Mouse (Mus musculus): ENCODE measurements around the gene Tspan18.

The Tspan18 gene

DNA sequence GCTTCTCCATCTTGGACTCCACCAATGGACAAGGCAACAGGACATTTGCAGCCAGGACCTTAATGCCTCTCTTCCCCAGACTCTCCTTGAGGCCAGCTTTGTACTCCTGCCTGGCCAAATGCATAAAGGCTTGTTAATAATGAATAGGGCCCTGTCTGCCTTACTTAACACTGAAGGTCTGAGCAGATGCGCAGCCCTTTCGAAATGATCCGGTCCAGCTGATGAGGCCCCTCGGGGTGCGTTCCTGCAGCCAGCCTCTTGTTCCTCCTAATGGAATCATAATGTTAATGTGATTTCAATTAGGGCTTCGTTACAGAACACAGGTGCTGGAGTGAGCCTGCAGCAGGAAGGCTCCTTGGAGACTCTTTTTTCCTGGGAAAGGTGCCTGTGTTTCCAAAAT lies 33.7 kb upstream of the Tspan18 start:
- TF ChIP-seq CTCF (conservative IDR thresholded peaks at IDR 0.05; ENCODE audit: low read length) (no peak), POU5F1 (IDR thresholded peaks at IDR 0.05; ENCODE audit: borderline replicate concordance, low read length) (no peak), NANOG (IDR thresholded peaks at IDR 0.05; ENCODE audit: borderline replicate concordance, low read length) (no peak)
- 0 out of 2 replicates have a peak, but pooled peaks cover 2% of the 10 kb centered on the region for H3K4me1 ChIP-seq (replicated peaks; ENCODE audit: low read depth, low read length)
- H3K9me3 ChIP-seq (ENCODE audit: low read length): peaks cover 8% of the 10 kb centered on the region
- no peaks in the 10 kb centered on the region for H3K36me3 ChIP-seq (ENCODE audit: insufficient read depth, low read length)
- H3K4me3 ChIP-seq (replicated peaks; ENCODE audit: low read length): no peak overlapping the region
- H3K27me3 ChIP-seq (ENCODE audit: insufficient read depth, low read length): peaks cover 12% of the 10 kb centered on the region; the same call in 1 of the 2 replicates

DNA sequence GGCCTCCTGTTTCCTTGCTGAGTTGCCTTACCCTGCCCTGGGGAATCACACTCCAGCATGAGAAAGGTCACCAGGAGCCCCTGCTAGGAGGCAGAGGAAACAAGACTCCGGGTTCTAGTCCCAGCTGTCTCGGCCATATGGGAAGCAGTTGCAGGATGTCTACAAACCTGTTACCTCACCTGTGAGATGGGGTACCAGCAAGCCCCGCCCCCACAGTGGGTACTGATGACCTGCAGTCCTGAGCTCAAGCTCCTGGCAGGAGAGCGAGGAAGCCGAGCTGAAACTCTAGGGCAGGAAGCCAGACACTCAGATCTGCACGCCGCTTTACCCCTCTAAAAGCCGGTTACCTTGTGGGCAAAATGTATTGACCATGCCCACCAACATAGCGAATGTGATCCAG lies 31.1 kb upstream of the Tspan18 start:
- Histone ChIP-seq H3K9me3 (ENCODE audit: low read length) (no peaks in the 10 kb centered on the region; the same call in 1 of the 2 replicates), H3K4me3 (replicated peaks; ENCODE audit: low read length) (no peak overlapping the region), H3K27me3 (ENCODE audit: insufficient read depth, low read length) (peaks cover 12% of the 10 kb centered on the region; the same call in 1 of the 2 replicates), H3K4me1 (replicated peaks; ENCODE audit: low read depth, low read length) (0 out of 2 replicates have a peak, but pooled peaks cover 4% of the 10 kb centered on the region), H3K36me3 (ENCODE audit: insufficient read depth, low read length) (no peaks in the 10 kb centered on the region)
- TF ChIP-seq POU5F1 (IDR thresholded peaks at IDR 0.05; ENCODE audit: borderline replicate concordance, low read length) (no peak), NANOG (IDR thresholded peaks at IDR 0.05; ENCODE audit: borderline replicate concordance, low read length) (no peak), CTCF (conservative IDR thresholded peaks at IDR 0.05; ENCODE audit: low read length) (no peak)

DNA sequence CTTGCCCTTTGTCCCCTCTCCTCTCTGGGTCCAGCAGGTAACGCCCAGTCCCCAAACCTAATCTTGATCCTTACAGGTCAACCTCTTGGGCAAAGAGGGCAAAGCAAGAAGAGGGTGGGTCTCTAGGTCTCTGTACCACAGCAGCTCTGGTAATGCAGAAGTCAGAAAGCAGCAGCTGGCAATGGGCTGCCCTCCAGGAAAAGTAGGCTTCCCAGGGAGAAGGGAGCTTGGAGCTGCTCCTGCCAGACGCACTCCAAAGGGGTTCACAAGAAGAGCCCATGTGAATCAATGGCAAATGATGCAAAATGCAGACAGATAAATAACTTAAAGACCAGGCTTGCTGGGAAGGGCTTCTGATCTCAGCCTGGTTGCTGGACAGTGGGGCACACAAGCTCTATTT lies 30.6 kb upstream of the Tspan18 start:
- no peaks in the 10 kb centered on the region for H3K36me3 ChIP-seq (ENCODE audit: insufficient read depth, low read length)
- H3K4me3 ChIP-seq (replicated peaks; ENCODE audit: low read length): no peak overlapping the region
- H3K27me3 ChIP-seq (ENCODE audit: insufficient read depth, low read length): peaks cover 16% of the 10 kb centered on the region; the same call in 1 of the 2 replicates
- TF ChIP-seq NANOG (IDR thresholded peaks at IDR 0.05; ENCODE audit: borderline replicate concordance, low read length): no peak
- TF ChIP-seq CTCF (conservative IDR thresholded peaks at IDR 0.05; ENCODE audit: low read length): no peak
- no peak for TF ChIP-seq POU5F1 (IDR thresholded peaks at IDR 0.05; ENCODE audit: borderline replicate concordance, low read length)
- H3K9me3 ChIP-seq (ENCODE audit: low read length): no peaks in the 10 kb centered on the region; the same call in 1 of the 2 replicates
- H3K4me1 ChIP-seq (replicated peaks; ENCODE audit: low read depth, low read length): 0 out of 2 replicates have a peak, but pooled peaks cover 4% of the 10 kb centered on the region

DNA sequence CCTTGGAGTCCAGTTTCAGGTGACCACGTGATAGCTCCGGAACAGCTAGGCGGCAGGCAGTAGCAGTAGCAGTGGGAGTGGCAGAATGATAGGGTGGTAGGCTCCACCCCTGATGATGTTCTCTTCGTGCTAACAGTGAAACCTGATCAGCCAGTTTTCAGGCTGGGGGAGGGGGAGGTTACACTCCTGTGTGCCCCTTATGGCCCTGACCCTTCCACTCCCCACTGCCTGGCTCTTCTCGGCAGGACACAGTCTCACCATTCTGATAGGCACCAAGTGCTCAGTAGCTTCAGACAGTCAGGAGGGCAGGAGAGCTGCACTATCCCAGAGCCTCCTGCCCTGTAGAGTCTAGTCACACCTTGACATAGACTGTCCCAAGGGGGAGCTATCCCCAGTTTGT lies 27.1 kb upstream of the Tspan18 start:
- no peak overlapping the region for H3K4me3 ChIP-seq (replicated peaks; ENCODE audit: low read length)
- no peak for TF ChIP-seq CTCF (conservative IDR thresholded peaks at IDR 0.05; ENCODE audit: low read length)
- TF ChIP-seq POU5F1 (IDR thresholded peaks at IDR 0.05; ENCODE audit: borderline replicate concordance, low read length): no peak
- no peak for TF ChIP-seq NANOG (IDR thresholded peaks at IDR 0.05; ENCODE audit: borderline replicate concordance, low read length)
- H3K9me3 ChIP-seq (ENCODE audit: low read length): peaks cover 2% of the 10 kb centered on the region
- 0 out of 2 replicates have a peak, but pooled peaks cover 8% of the 10 kb centered on the region for H3K27me3 ChIP-seq (ENCODE audit: insufficient read depth, low read length)
- no peaks in the 10 kb centered on the region for H3K36me3 ChIP-seq (ENCODE audit: insufficient read depth, low read length)
- 0 out of 2 replicates have a peak, but pooled peaks cover 4% of the 10 kb centered on the region for H3K4me1 ChIP-seq (replicated peaks; ENCODE audit: low read depth, low read length)

DNA sequence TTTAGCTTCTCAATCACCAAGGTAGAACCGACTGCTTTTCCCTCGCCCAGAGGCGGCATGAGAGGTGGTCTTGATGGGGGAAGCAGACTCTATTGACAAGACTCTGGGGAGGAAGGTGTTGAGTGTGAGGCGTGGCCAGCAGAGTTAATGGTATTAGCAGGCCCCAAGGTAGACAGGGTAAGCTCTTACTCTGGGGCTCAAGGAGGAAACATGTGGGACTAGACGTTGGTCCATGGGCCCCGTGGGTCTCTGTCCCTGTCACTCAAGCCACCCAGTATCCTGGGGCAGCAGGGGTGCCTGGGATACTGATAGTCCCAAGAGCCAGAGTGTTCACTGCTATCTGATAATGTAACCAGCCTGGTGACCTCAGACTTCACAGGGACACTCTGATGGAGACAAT lies 26.0 kb upstream of the Tspan18 start:
- H3K4me3 ChIP-seq (replicated peaks; ENCODE audit: low read length): no peak overlapping the region
- TF ChIP-seq POU5F1 (IDR thresholded peaks at IDR 0.05; ENCODE audit: borderline replicate concordance, low read length): no peak
- no peak for TF ChIP-seq NANOG (IDR thresholded peaks at IDR 0.05; ENCODE audit: borderline replicate concordance, low read length)
- TF ChIP-seq CTCF (conservative IDR thresholded peaks at IDR 0.05; ENCODE audit: low read length): no peak
- 0 out of 2 replicates have a peak, but pooled peaks cover 4% of the 10 kb centered on the region for H3K4me1 ChIP-seq (replicated peaks; ENCODE audit: low read depth, low read length)
- H3K9me3 ChIP-seq (ENCODE audit: low read length): peaks cover 12% of the 10 kb centered on the region
- no peaks in the 10 kb centered on the region for H3K36me3 ChIP-seq (ENCODE audit: insufficient read depth, low read length)
- H3K27me3 ChIP-seq (ENCODE audit: insufficient read depth, low read length): 0 out of 2 replicates have a peak, but pooled peaks cover 4% of the 10 kb centered on the region

DNA sequence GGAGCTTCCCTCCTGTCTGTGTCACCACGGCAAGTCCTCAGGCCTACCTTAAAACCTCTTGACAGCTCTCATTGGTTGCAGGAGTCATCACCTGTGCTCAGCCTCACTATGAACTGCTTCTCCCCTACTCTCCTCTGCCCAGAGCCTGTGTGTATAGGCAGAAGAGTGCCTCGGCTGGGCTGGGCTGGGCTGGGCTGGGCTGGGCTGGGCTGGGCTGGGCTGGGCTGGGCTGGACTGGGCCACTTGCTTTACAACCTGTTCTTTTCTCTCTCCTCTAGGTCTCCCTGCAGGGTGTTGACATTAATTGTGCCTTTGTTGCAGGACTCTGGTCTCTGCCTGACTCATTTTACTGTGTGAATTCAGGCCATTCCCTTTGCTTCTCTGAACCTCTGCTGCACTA lies 23.1 kb upstream of the Tspan18 start:
- peaks cover 12% of the 10 kb centered on the region; the same call in 1 of the 2 replicates for H3K9me3 ChIP-seq (ENCODE audit: low read length)
- H3K4me1 ChIP-seq (replicated peaks; ENCODE audit: low read depth, low read length): 0 out of 2 replicates have a peak, but pooled peaks cover 4% of the 10 kb centered on the region
- no peak for TF ChIP-seq CTCF (conservative IDR thresholded peaks at IDR 0.05; ENCODE audit: low read length)
- TF ChIP-seq NANOG (IDR thresholded peaks at IDR 0.05; ENCODE audit: borderline replicate concordance, low read length): no peak
- no peak for TF ChIP-seq POU5F1 (IDR thresholded peaks at IDR 0.05; ENCODE audit: borderline replicate concordance, low read length)
- H3K4me3 ChIP-seq (replicated peaks; ENCODE audit: low read length): no peak overlapping the region
- 0 out of 2 replicates have a peak, but pooled peaks cover 4% of the 10 kb centered on the region for H3K27me3 ChIP-seq (ENCODE audit: insufficient read depth, low read length)
- no peaks in the 10 kb centered on the region for H3K36me3 ChIP-seq (ENCODE audit: insufficient read depth, low read length)

DNA sequence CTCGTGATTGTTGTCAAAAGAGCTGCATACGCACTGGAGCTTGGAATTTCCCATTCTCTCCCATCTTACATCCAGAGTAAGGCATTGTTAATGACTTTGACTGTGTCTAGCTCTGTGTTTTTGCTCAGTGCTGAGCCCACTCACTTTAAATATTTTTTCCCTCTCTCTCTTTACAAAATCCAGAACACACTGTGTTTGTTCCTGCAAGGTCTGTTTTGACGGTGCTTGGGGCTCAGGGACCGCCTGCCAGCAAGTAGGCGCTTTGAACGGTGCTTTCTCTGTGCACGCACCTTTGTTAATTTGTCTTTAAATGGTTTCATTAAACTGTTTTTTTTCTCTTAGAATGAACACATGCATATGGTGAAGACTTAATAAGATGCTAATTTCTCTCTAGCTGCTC lies 21.5 kb upstream of the Tspan18 start:
- H3K9me3 ChIP-seq (ENCODE audit: low read length): peaks cover 12% of the 10 kb centered on the region; the same call in 1 of the 2 replicates
- no peaks in the 10 kb centered on the region for H3K36me3 ChIP-seq (ENCODE audit: insufficient read depth, low read length)
- H3K4me1 ChIP-seq (replicated peaks; ENCODE audit: low read depth, low read length): no peaks in the 10 kb centered on the region
- H3K27me3 ChIP-seq (ENCODE audit: insufficient read depth, low read length): peaks cover 15% of the 10 kb centered on the region; the same call in 1 of the 2 replicates
- TF ChIP-seq POU5F1 (IDR thresholded peaks at IDR 0.05; ENCODE audit: borderline replicate concordance, low read length) (no peak), CTCF (conservative IDR thresholded peaks at IDR 0.05; ENCODE audit: low read length) (no peak), NANOG (IDR thresholded peaks at IDR 0.05; ENCODE audit: borderline replicate concordance, low read length) (no peak)
- H3K4me3 ChIP-seq (replicated peaks; ENCODE audit: low read length): no peak overlapping the region

DNA sequence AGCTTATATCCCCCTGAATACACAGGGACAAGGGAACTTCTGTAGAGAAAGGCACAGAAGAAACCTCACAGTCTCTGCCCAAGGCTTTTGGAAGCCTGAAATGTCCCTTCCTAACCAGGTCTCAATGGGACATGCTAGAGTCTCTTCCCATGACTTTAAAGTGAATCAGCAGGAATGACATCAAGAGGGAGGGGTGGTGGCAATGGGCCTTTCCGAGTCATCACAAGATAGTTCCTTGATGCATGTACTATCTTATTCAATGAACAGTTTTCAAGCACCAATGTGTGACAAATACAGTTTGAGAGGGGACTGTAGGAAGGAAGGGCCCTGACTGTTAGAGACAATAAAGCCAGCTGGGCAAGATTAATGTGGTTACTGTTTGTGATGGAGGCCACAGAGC lies 20.3 kb upstream of the Tspan18 start:
- Histone ChIP-seq H3K4me3 (replicated peaks; ENCODE audit: low read length) (no peak overlapping the region), H3K9me3 (ENCODE audit: low read length) (peaks cover 12% of the 10 kb centered on the region; the same call in 1 of the 2 replicates), H3K36me3 (ENCODE audit: insufficient read depth, low read length) (no peaks in the 10 kb centered on the region), H3K4me1 (replicated peaks; ENCODE audit: low read depth, low read length) (no peaks in the 10 kb centered on the region), H3K27me3 (ENCODE audit: insufficient read depth, low read length) (peaks cover 13% of the 10 kb centered on the region; the same call in 1 of the 2 replicates)
- no peak for TF ChIP-seq POU5F1 (IDR thresholded peaks at IDR 0.05; ENCODE audit: borderline replicate concordance, low read length)
- TF ChIP-seq NANOG (IDR thresholded peaks at IDR 0.05; ENCODE audit: borderline replicate concordance, low read length): no peak
- TF ChIP-seq CTCF (conservative IDR thresholded peaks at IDR 0.05; ENCODE audit: low read length): no peak
